Mouse (Mus musculus): ENCODE data around the gene Atf2. TPM values are rescaled to one million over a fixed set of nuclear protein-coding genes. Genes with fewer than 3 reads are reported as not detected.

The Atf2 gene
- total RNA-seq, 2 experiments from 2014 or later, result 42.1 to 91.9 TPM

- ATAC-seq (ENCODE audit: poor library complexity, severe bottlenecking), result no peak
Measured at GRCm38 (mm10) chr2:73779016-73779595, 113.3 kb downstream of the Atf2 start.

GRCm38 (mm10) chr2:73776936-73777335, 115.5 kb downstream of the Atf2 start:
- no peak for ATAC-seq (ENCODE audit: poor library complexity, severe bottlenecking)

GRCm38 (mm10) chr2:73775683-73776310, 116.6 kb downstream of the Atf2 start:
- ATAC-seq (ENCODE audit: poor library complexity, severe bottlenecking), result no peak

- 0 out of 2 replicates have a peak, but pooled peaks have one; percentile 12 for ATAC-seq (ENCODE audit: poor library complexity, severe bottlenecking)
Measured at GRCm38 (mm10) chr2:73774786-73775682, 117.4 kb downstream of the Atf2 start, which contains the start of gene Chn1. Gene Chn1, minus strand, starts transcription at chr2:73775346.

GRCm38 (mm10) chr2:73772945-73773344, 119.5 kb downstream of the Atf2 start:
- no peak for ATAC-seq (ENCODE audit: poor library complexity, severe bottlenecking)

GRCm38 (mm10) chr2:73768669-73769068, 123.8 kb downstream of the Atf2 start:
- ATAC-seq (ENCODE audit: poor library complexity, severe bottlenecking), result no peak

Other genes with a start within 250 kb of the Atf2 start
- gene Chn1, start 117.3 kb downstream of the Atf2 start, total RNA-seq (2015), result not detected in 2 replicates
- gene Chn1, start 117.3 kb downstream of the Atf2 start, total RNA-seq (2017), result not detected in 2 replicates
- 592 and 616 TPM in 2 replicates for gene Atp5g3, start 18.7 kb upstream of the Atf2 start, total RNA-seq (2015)
- 102 and 104 TPM in 2 replicates for gene Atp5g3, start 18.7 kb upstream of the Atf2 start, total RNA-seq (2017)